Mouse (Mus musculus) heart, embryonic 16.5 days (tissue): Measurements from ENCODE around the gene Rbbp8nl. TPM values are rescaled to one million over a fixed set of nuclear protein-coding genes. Genes with fewer than 3 reads are reported as not detected.

Experiments
- ATAC-seq: fragments of 200-750 bp; cut with Nextera tagmentation; replicated peaks from 2 replicates; pipeline ENCODE4 v1.8.0; 2017; ENCODE audit warnings: moderate number of reproducible peaks; ENCODE audit not compliant: insufficient read depth, low FRiP score; ENCODE audit errors: extremely low read depth
- H3K27ac ChIP-seq: fragments of 300-500 bp; sonication (generic); 2 replicates; pipeline ENCODE4 v1.5.1; 2014; ENCODE audit warnings: mild to moderate bottlenecking, low read length, control low read depth, moderate library complexity
- H3K27me3 ChIP-seq: fragments of 300-500 bp; sonication (generic); 2 replicates; pipeline ENCODE4 v1.6.1; 2014; ENCODE audit warnings: low read length, mixed read lengths; ENCODE audit not compliant: control insufficient read depth, insufficient read depth
- H3K36me3 ChIP-seq: fragments of 300-500 bp; sonication (generic); 2 replicates; pipeline ENCODE4 v1.6.1; 2014; ENCODE audit not compliant: control insufficient read depth, insufficient read depth
- H3K4me1 ChIP-seq: fragments of 300-500 bp; sonication (generic); 2 replicates; pipeline ENCODE4 v1.6.1; 2014; ENCODE audit warnings: low read length, mixed read lengths; ENCODE audit not compliant: control insufficient read depth, insufficient read depth
- H3K4me2 ChIP-seq: fragments of 300-500 bp; sonication (generic); 2 replicates; pipeline ENCODE4 v1.6.1; 2014; ENCODE audit warnings: low read depth, mild to moderate bottlenecking, control low read depth, low read length
- H3K4me3 ChIP-seq: fragments of 300-500 bp; sonication (generic); 2 replicates; pipeline ENCODE4 v1.5.1; 2014; ENCODE audit warnings: mild to moderate bottlenecking, control low read depth, low read length
- H3K9ac ChIP-seq: fragments of 300-500 bp; sonication (generic); 2 replicates; pipeline ENCODE4 v1.6.1; 2014; ENCODE audit warnings: low read length, control low read depth
- H3K9me3 ChIP-seq: fragments of 300-500 bp; sonication (generic); replicated peaks from 2 replicates; pipeline ENCODE4 v1.6.1; 2016; ENCODE audit warnings: low read length; ENCODE audit not compliant: control insufficient read depth
- WGBS: fragments of 180-500 bp; shearing (Covaris S2); extraction: QIAGEN DNeasy Blood & Tissue Kit; methylation state at CpG from one replicate; pipeline ENCODE4 v1.1.7; 2014; 5-methylcytosine and 5-hydroxymethylcytosine counted together
- polyA plus RNA-seq: library from polyadenylated mRNA; unstranded; fragments of >200 nt; fragmentation: Nextera tagmentation; extraction: Ambion mirVana; gene quantifications from 2 replicates; pipeline ENCODE4 v1.2.1, GENCODE M21; 2015

Rbbp8nl gene
- polyA plus RNA-seq, 1 experiment from 2014 or later: 0.05 TPM

DNA sequence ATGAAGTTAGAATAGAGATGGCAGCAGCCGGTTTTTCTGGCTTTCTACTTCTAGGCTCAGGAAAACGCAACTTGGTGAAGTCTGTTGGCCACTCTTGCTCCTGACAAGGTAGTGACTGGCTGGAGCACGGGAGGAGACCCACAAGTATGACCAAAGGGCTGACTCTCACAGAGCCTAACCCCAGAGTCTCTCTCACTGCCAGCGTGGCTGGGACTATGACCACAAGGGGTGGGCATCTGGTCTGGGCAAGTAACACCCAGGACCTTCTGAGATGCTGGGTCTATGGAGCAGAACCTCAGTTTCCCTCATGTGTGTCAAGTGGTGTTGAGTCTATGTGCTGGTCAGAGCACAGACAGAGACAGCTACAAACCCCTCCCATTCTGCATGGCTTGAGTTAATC lies 13.3 kb downstream of the Rbbp8nl start:
- Histone ChIP-seq H3K9me3 (no peaks in the 10 kb centered on the region), H3K9ac (no peak overlapping the region), H3K27me3 (no peaks in the 10 kb centered on the region), H3K27ac (peak overlapping the region; percentile 30), H3K4me2 (peak overlapping the region; percentile 33; the same call in 1 of the 2 replicates), H3K4me1 (peaks cover 32% of the 10 kb centered on the region), H3K36me3 (no peaks in the 10 kb centered on the region), H3K4me3 (no peak overlapping the region)
- 28% methylated on average over 4 of the region's 4 CpGs for WGBS
- no peak for ATAC-seq

DNA sequence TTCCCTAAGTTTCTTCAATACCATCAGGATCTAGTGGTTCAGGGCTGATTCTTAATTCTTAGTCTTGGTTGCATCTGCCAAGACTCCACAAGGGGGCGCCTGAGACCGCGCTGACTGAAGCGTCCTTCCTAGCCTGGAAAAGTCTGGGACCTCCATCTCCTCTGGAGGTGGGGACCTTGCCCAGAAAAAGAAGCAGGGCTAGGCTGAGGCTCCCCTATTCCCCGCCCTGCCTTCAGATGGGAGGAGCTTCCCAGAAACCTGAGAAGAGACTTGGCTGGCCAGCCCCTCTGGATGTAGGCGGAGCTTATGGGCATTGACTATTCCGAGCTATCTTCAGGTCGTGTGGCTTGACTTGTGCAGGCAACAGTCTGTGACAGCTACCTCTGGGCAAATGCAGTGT lies 13.8 kb downstream of the Rbbp8nl start:
- no peak overlapping the region for H3K4me3 ChIP-seq
- no peaks in the 10 kb centered on the region for H3K36me3 ChIP-seq
- H3K9me3 ChIP-seq: no peaks in the 10 kb centered on the region
- H3K4me1 ChIP-seq: peaks cover 32% of the 10 kb centered on the region
- peak overlapping the region; percentile 33; the same call in 1 of the 2 replicates for H3K4me2 ChIP-seq
- ATAC-seq: peak; percentile 39
- H3K9ac ChIP-seq: no peak overlapping the region
- no peaks in the 10 kb centered on the region for H3K27me3 ChIP-seq
- WGBS: under 1% methylated on average over 8 of the region's 8 CpGs
- peak overlapping the region; percentile 30 for H3K27ac ChIP-seq

DNA sequence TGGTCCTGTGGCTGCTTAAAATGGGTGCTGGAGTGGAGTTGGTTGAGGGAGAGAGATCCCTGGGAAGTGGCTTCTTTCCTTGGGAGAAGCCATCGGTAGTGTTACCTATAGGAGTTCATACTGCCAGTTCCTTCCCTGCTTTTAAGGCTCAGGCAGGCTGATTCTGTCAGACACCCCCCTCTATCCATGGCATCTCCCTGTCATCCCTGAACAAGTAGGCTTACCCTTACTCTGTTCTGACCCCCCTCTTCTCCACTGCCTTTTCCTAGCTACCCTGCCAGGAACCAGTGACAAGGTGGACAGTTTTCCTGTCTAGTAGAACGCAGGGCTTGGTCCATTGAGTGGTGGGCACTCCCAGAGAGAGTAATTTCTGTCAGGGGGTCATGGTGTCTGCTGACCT lies 15.2 kb downstream of the Rbbp8nl start:
- Histone ChIP-seq H3K4me2 (no peak overlapping the region), H3K36me3 (peaks cover 3% of the 10 kb centered on the region; the same call in 1 of the 2 replicates), H3K27ac (no peak overlapping the region), H3K9ac (no peak overlapping the region), H3K9me3 (no peaks in the 10 kb centered on the region), H3K27me3 (no peaks in the 10 kb centered on the region), H3K4me1 (peaks cover 32% of the 10 kb centered on the region), H3K4me3 (no peak overlapping the region)
- 98% methylated on average over 2 of the region's 2 CpGs for WGBS
- ATAC-seq: no peak

DNA sequence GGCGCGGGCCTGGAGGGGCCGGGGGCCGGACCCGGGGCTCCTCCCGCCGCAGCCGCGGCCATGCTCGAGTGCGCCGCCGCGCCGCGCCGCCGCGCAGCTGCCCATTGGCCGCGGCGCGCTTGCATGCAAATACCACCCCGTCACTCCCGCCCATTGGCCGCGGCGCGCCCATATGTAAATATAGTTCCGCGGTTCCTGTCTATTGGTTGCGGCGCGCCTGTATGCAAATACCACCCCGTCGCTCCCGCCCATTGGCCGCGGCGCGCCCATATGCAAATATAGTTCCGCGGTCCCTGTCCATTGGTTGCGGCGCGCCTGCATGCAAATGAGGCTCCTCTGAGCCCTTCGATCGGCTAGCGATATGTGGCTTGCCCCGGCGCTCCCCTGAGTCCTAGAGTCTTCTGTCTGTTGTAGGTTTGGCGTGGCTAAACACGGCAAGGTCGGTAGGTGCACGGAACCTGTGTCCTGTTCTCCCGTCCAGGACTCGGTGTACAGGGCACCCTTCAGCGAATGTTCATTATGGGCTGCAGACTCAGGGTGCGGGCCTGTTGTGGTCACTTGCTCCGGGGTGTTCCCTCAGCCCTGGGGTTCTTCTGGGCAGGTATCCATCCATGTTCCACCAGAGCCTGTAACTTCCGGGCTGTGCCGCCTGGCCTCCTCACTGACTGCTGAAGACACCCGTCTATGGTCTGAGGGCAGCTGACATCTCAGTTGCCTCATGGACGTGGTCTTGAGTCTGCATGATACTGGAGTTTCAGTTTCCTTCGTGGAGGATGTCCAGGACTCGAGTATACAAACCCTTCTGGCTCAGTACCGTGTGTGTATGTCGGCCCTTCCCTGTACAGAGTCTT lies 16.1 kb downstream of the Rbbp8nl start, which contains the start of gene Cables2:
Gene Cables2, minus strand, starts transcription at position 103 of the 851 bp plus-strand sequence.
- peak within 1 kb of the TSS; percentile 92 for H3K4me2 ChIP-seq
- WGBS: 5% methylated on average over 67 of the region's 68 CpGs
- peaks cover 32% of the 10 kb centered on the region for H3K4me1 ChIP-seq
- ATAC-seq: peak; percentile 92
- peaks cover 3% of the 10 kb centered on the region; the same call in 1 of the 2 replicates for H3K36me3 ChIP-seq
- peak within 1 kb of the TSS; percentile 95 for H3K9ac ChIP-seq
- H3K9me3 ChIP-seq: no peaks in the 10 kb centered on the region
- peak within 1 kb of the TSS; percentile 71 for H3K27ac ChIP-seq
- H3K27me3 ChIP-seq: no peaks in the 10 kb centered on the region
- H3K4me3 ChIP-seq: peak within 1 kb of the TSS; percentile 87

DNA sequence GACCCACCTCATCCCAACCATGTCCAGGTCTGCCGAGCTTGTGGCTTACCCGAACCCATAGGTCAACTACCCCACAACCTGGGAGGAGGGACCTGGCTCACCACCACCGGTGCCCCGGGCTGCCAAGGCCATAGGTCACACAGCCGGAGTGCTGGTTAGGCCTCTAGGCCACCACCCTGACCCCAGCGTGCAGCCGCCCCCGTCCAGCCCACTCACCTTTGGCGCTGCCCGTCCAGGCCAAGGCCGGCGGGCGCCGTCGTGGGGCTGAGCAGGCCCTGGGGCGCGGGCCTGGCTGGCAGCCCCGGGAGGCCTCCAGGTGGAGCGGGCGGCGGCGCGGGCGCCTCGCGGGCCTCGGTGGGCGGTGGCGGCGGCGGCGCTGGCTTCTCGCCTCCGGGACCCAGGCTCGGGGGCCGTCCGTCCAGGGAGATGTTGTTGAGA lies 16.8 kb downstream of the Rbbp8nl start:
- Histone ChIP-seq H3K4me3 (peak overlapping the region; percentile 87), H3K4me1 (peaks cover 32% of the 10 kb centered on the region)

DNA sequence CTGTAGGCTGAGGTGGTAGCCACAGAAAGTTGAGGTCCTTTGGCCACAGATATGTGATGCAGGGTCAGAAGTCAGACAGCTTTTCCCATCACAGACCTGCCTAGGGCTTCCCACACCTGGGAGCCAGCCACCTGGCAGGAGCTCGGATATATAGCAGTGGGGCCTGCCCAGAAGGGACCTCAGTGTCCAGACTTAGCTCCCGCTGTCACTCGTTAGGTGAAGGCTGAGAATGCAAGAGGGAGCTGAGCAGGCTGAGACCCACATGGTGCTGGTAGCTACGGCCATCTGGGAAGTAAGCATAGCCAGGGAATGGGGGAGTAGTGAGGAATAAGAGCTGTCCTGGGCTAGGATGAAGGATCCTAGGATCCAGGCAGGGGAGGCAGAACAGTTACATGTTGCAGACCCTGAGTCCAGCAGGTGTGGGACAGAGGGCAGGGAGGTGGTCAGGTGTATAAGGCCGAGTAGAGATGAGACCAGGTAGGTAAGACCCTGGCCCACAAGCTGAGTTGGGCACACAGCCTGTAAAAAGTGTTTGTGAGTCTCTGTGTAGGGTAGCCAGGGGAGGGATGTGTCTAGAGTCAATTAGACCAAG lies 17.8 kb downstream of the Rbbp8nl start:
- peak overlapping the region; percentile 87 for H3K4me3 ChIP-seq
- no peaks in the 10 kb centered on the region for H3K27me3 ChIP-seq
- H3K4me2 ChIP-seq: peak overlapping the region; percentile 92
- no peaks in the 10 kb centered on the region for H3K9me3 ChIP-seq
- H3K4me1 ChIP-seq: peaks cover 28% of the 10 kb centered on the region
- peak overlapping the region; percentile 30 for H3K9ac ChIP-seq
- peaks cover 6% of the 10 kb centered on the region for H3K36me3 ChIP-seq
- ATAC-seq: no peak
- 68% methylated on average over 5 of the region's 5 CpGs for WGBS
- H3K27ac ChIP-seq: no peak overlapping the region

More for the DNA sequence above, 16.8 kb downstream of the Rbbp8nl start:
- under 1% methylated on average over 37 of the region's 37 CpGs for WGBS
- H3K36me3 ChIP-seq: peaks cover 5% of the 10 kb centered on the region
- H3K9me3 ChIP-seq: no peaks in the 10 kb centered on the region
- peak overlapping the region; percentile 95 for H3K9ac ChIP-seq
- peak; percentile 12 for ATAC-seq
- H3K27ac ChIP-seq: peak overlapping the region; percentile 71
- H3K4me2 ChIP-seq: peak overlapping the region; percentile 92
- no peaks in the 10 kb centered on the region for H3K27me3 ChIP-seq

DNA sequence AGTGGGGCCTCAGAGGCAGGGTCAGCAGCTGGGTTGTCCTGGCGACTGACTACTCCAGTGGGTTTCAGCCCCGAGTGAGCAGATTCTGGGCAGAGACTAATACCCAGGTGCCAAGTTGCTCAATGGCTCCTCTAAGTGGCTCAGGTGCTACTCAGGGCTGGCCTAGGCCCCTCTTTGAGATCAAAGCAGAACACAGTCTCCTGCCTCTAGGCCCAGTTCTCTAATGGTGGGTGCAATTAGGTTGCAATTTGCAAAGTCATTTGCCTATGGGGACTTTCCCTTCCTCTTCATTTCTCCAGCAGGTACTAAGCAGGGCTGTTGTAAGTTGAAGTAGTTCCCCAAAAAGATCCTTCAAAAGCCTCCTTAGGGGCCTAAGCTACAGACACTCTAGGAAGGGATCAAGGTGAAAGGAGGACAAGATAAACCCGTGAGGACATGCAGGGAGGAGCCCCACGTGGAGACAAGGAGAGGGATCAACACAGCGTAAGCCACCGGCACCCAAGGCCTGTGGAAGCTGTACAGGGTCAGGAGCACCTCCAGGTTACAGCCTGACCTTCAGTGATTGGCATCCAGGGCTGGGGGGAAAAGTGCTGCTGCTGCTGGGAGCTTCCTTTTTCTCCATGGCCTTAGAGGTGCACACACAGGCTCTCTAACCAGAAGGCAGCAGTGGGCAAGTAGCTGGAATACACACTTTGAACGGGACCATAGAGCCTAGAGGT lies 19.0 kb downstream of the Rbbp8nl start:
- H3K27ac ChIP-seq: no peak overlapping the region
- WGBS: 64% methylated on average over 7 of the region's 7 CpGs
- no peak overlapping the region for H3K4me3 ChIP-seq

DNA sequence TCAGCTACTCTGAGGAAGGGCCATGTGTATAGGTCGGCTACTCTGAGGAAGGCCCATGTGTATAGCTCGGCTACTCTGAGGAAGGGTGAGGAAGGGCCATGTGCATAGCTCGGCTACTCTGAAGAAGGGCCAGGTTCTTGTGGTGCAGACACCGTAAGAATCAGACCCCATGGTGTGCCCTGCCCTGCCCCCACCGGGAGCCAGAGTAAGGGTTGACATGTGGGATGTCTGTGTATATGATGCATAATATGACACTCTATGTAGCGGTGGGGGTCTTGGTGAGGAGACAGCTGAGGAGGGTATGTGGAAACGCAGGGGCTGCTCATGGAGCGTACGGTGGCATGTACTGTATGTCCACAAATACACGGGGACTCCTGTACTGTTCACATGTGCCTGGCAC lies 20.4 kb downstream of the Rbbp8nl start:
- H3K4me1 ChIP-seq: peaks cover 16% of the 10 kb centered on the region
- H3K9ac ChIP-seq: no peak overlapping the region
- no peak overlapping the region for H3K4me2 ChIP-seq
- no peak for ATAC-seq
- H3K9me3 ChIP-seq: no peaks in the 10 kb centered on the region
- H3K27me3 ChIP-seq: no peaks in the 10 kb centered on the region
- H3K36me3 ChIP-seq: peaks cover 9% of the 10 kb centered on the region
- no peak overlapping the region for H3K4me3 ChIP-seq
- WGBS: 83% methylated on average over 10 of the region's 10 CpGs
- no peak overlapping the region for H3K27ac ChIP-seq

More for the DNA sequence above, 19.0 kb downstream of the Rbbp8nl start:
- H3K9ac ChIP-seq: no peak overlapping the region
- no peaks in the 10 kb centered on the region for H3K27me3 ChIP-seq
- H3K4me1 ChIP-seq: peaks cover 16% of the 10 kb centered on the region
- peaks cover 9% of the 10 kb centered on the region for H3K36me3 ChIP-seq
- H3K9me3 ChIP-seq: no peaks in the 10 kb centered on the region
- H3K4me2 ChIP-seq: no peak overlapping the region
- ATAC-seq: no peak
